8 mouse cellular contexts compared by ENCODE assay signal in the genomic region with DNA sequence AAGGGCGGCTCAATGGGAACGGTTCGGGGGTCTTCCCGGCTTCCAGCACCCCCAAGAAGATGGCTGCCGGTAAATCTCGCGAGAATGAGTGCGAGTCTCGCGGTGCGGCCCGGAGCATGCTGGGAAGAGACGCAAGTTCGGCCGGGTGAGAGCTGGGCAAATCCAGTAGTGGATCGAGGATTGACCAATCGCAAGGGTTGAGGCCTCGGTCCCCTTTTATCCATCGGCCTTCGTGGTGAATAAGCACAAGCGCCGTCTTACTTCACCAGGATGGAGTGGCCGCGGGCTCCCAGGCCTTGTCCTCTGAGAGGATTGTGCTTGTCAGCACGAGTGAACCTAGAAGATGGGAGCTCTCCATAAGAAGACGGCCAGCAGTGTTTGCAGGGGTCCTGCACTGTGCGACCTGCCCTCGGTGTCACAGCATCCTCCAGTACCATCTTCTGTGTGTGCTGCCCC. TPM values are rescaled to one million over a fixed set of nuclear protein-coding genes. Genes with fewer than 3 reads are reported as not detected.
A peak's percentile ranks its signal among the peaks of the same experiment; 100 is the strongest.
DNase-seq lines count a peak whose midpoint lies in the region; ATAC-seq lines count a peak whose summit lies in the region.

A gene (minus strand): TSS at position 90 of the 456 bp plus-strand sequence.

- ATAC-seq in erythroblast, adult 5-6 weeks (replicated peaks; ENCODE audit: low FRiP score, poor library complexity, severe bottlenecking) = peak; percentile 98
- peak; percentile 97 for ATAC-seq in kidney, embryonic 15.5 days (replicated peaks; ENCODE audit: low FRiP score)
- ATAC-seq in monocyte, adult 5-6 weeks (replicated peaks; ENCODE audit: insufficient number of reproducible peaks, low FRiP score, low TSS enrichment, poor library complexity, severe bottlenecking) = peak; percentile 95

- peak within 1 kb of the TSS; percentile 99 for H3K4me3 ChIP-seq in heart, embryonic 10.5 days
- peak within 1 kb of the TSS; percentile 84 for H3K4me3 ChIP-seq in kidney, embryonic 15.5 days (replicated peaks)

- WGBS in heart, embryonic 10.5 days = under 1% methylated on average over 28 of the region's 28 CpGs
- under 1% methylated on average over 28 of the region's 28 CpGs for WGBS in kidney, embryonic 15.5 days

- peak within 1 kb of the TSS; percentile 99 for H3K27ac ChIP-seq in heart, embryonic 10.5 days
- H3K27ac ChIP-seq in kidney, embryonic 15.5 days = peak within 1 kb of the TSS; percentile 95

- H3K4me2 ChIP-seq in kidney, embryonic 15.5 days = peak within 1 kb of the TSS; percentile 67

- peak; percentile 95 for DNase-seq in B cell, adult 2 months
- peak; percentile 98 for DNase-seq in brain, adult 2 months (ENCODE audit: low read depth, low spot score)
- DNase-seq in heart, embryonic 10.5 days (ENCODE audit: low spot score) = peak; percentile 97
- DNase-seq in liver = peak; percentile 97
- peak; percentile 95 to 98 for DNase-seq in spleen, postnatal 4 days (ENCODE audit: low spot score in 2 of 2)

- no peaks in the 10 kb centered on the region for H3K9me3 ChIP-seq in heart, embryonic 10.5 days
- H3K9me3 ChIP-seq in kidney, embryonic 15.5 days (replicated peaks) = no peaks in the 10 kb centered on the region

- peak within 1 kb of the TSS; percentile 96 for H3K9ac ChIP-seq in kidney, embryonic 15.5 days

- no peaks in the 10 kb centered on the region for H3K36me3 ChIP-seq in heart, embryonic 10.5 days
- no peaks in the 10 kb centered on the region for H3K36me3 ChIP-seq in kidney, embryonic 15.5 days

- peaks cover 20% of the 10 kb centered on the region for H3K4me1 ChIP-seq in heart, embryonic 10.5 days
- H3K4me1 ChIP-seq in kidney, embryonic 15.5 days = peaks cover 24% of the 10 kb centered on the region

- no peaks in the 10 kb centered on the region for H3K27me3 ChIP-seq in heart, embryonic 10.5 days (ENCODE audit: insufficient read depth, poor library complexity, severe bottlenecking)
- H3K27me3 ChIP-seq in kidney, embryonic 15.5 days = no peaks in the 10 kb centered on the region

RNA-seq across cellular contexts. Expression of the gene that starts here (rescaled TPM):
- total RNA-seq in erythroblast, adult 5-6 weeks (2015; ENCODE audit: low replicate concordance) = 18.4 and 20.2 TPM in 2 replicates
- total RNA-seq in erythroblast, adult 5-6 weeks (2017; ENCODE audit: low replicate concordance) = 25.5 and 26.3 TPM in 2 replicates
- polyA plus RNA-seq in heart, embryonic 10.5 days (2016; fragmentation: Nextera tagmentation; extraction: Ambion mirVana) = 19.4 and 25.0 TPM in 2 replicates
- 34.0 and 34.7 TPM in 2 replicates for polyA plus RNA-seq in kidney, embryonic 15.5 days (2015; fragmentation: Nextera tagmentation; extraction: Ambion mirVana)
- total RNA-seq in monocyte, adult 5-6 weeks (2017) = 50.2 to 86.3 TPM (median 51.0 TPM) in 3 replicates

Comparison
In these comparisons a context has a peak if more than half of its experiments do, and no peak if none do; other contexts are left out.
1. Peak in every context shown above with its lines: DNase-seq, ATAC-seq, H3K4me3 ChIP-seq and H3K27ac ChIP-seq.